Mouse (Mus musculus) heart, embryonic 12.5 days (tissue): Measurements from ENCODE around the gene Msi2. TPM values are rescaled to one million over a fixed set of nuclear protein-coding genes. Genes with fewer than 3 reads are reported as not detected.

Experiments
- ATAC-seq: fragments of 200-750 bp; cut with Nextera tagmentation; 2 replicates; pipeline ENCODE4 v1.8.0; 2017; ENCODE audit warnings: moderate TSS enrichment, moderate library complexity; ENCODE audit not compliant: insufficient number of reproducible peaks, low FRiP score
- H3K27ac ChIP-seq: fragments of 300-500 bp; sonication (generic); 2 replicates; pipeline ENCODE4 v1.5.1; 2016; ENCODE audit warnings: mild to moderate bottlenecking, moderate library complexity; ENCODE audit not compliant: poor library complexity, severe bottlenecking
- H3K27me3 ChIP-seq: fragments of 300-500 bp; sonication (generic); replicated peaks from 2 replicates; pipeline ENCODE4 v1.6.1; 2016; ENCODE audit warnings: mild to moderate bottlenecking, moderate library complexity
- H3K36me3 ChIP-seq: fragments of 300-500 bp; sonication (generic); 2 replicates; pipeline ENCODE4 v1.6.1; 2016; ENCODE audit warnings: mild to moderate bottlenecking, moderate library complexity
- H3K4me1 ChIP-seq: fragments of 300-500 bp; sonication (generic); replicated peaks from 2 replicates; pipeline ENCODE4 v1.6.1; 2016; ENCODE audit warnings: mild to moderate bottlenecking
- H3K4me2 ChIP-seq: fragments of 300-500 bp; sonication (generic); 2 replicates; pipeline ENCODE4 v1.6.1; 2016; ENCODE audit warnings: mild to moderate bottlenecking, moderate library complexity
- H3K4me3 ChIP-seq: fragments of 300-500 bp; sonication (generic); 2 replicates; pipeline ENCODE4 v1.5.1; 2016; ENCODE audit warnings: mild to moderate bottlenecking
- H3K9ac ChIP-seq: fragments of 300-500 bp; sonication (generic); 2 replicates; pipeline ENCODE4 v1.6.1; 2016; ENCODE audit warnings: mild to moderate bottlenecking, moderate library complexity
- H3K9me3 ChIP-seq: fragments of 300-500 bp; sonication (generic); replicated peaks from 2 replicates; pipeline ENCODE4 v1.6.1; 2016; ENCODE audit warnings: mild to moderate bottlenecking, moderate library complexity
- WGBS: fragments of 180-500 bp; shearing (Covaris S2); methylation state at CpG from one replicate; pipeline ENCODE4 v1.1.7; 2016; 5-methylcytosine and 5-hydroxymethylcytosine counted together
- polyA plus RNA-seq: library from polyadenylated mRNA; unstranded; fragments of >200 nt; fragmentation: Nextera tagmentation; extraction: Ambion mirVana; gene quantifications from 2 replicates; pipeline ENCODE4 v1.2.1, GENCODE M21; 2016

Msi2 gene
- polyA plus RNA-seq, 1 experiment from 2014 or later, result 20.5 TPM

GRCm38 (mm10) chr11:88622496-88622895 lies 95.8 kb downstream of the Msi2 start:
- peak overlapping the region; percentile 43; the same call in 1 of the 2 replicates for H3K9ac ChIP-seq
- H3K9me3 ChIP-seq, result no peaks in the 10 kb centered on the region
- ATAC-seq, result no peak
- no peaks in the 10 kb centered on the region for H3K27me3 ChIP-seq
- WGBS, result 27% methylated on average over 6 of the region's 6 CpGs
- peaks cover 95% of the 10 kb centered on the region for H3K4me1 ChIP-seq
- H3K4me2 ChIP-seq, result no peak overlapping the region
- peak overlapping the region; percentile 69 for H3K27ac ChIP-seq
- no peaks in the 10 kb centered on the region for H3K36me3 ChIP-seq
- H3K4me3 ChIP-seq, result no peak overlapping the region

GRCm38 (mm10) chr11:88621789-88622188 lies 96.5 kb downstream of the Msi2 start:
- Histone ChIP-seq H3K9me3 (no peaks in the 10 kb centered on the region), H3K4me1 (peaks cover 89% of the 10 kb centered on the region), H3K27ac (peak overlapping the region; percentile 66), H3K9ac (peak overlapping the region; percentile 18; the same call in 1 of the 2 replicates), H3K27me3 (no peaks in the 10 kb centered on the region), H3K4me2 (no peak overlapping the region), H3K36me3 (peaks cover 3% of the 10 kb centered on the region; the same call in 1 of the 2 replicates), H3K4me3 (no peak overlapping the region)
- ATAC-seq, result no peak
- WGBS, result 60% methylated on average over 4 of the region's 4 CpGs

GRCm38 (mm10) chr11:88620158-88620973 lies 97.9 kb downstream of the Msi2 start:
- H3K4me3 ChIP-seq, result no peak overlapping the region
- no peaks in the 10 kb centered on the region for H3K27me3 ChIP-seq
- peaks cover 5% of the 10 kb centered on the region; the same call in 1 of the 2 replicates for H3K36me3 ChIP-seq
- H3K4me2 ChIP-seq, result peak overlapping the region; percentile 46
- no peak overlapping the region for H3K9ac ChIP-seq
- peak overlapping the region; percentile 70 for H3K27ac ChIP-seq
- ATAC-seq, result no peak
- H3K9me3 ChIP-seq, result no peaks in the 10 kb centered on the region
- 15% methylated on average over 15 of the region's 15 CpGs for WGBS
- H3K4me1 ChIP-seq, result peaks cover 80% of the 10 kb centered on the region

GRCm38 (mm10) chr11:88619468-88620157 lies 98.7 kb downstream of the Msi2 start:
- Histone ChIP-seq H3K9ac (0 out of 2 replicates have a peak overlapping the region, but pooled peaks have one; percentile 14), H3K27ac (peak overlapping the region; percentile 70), H3K4me1 (peaks cover 80% of the 10 kb centered on the region), H3K4me3 (no peak overlapping the region), H3K27me3 (no peaks in the 10 kb centered on the region), H3K4me2 (peak overlapping the region; percentile 46), H3K9me3 (no peaks in the 10 kb centered on the region), H3K36me3 (peaks cover 5% of the 10 kb centered on the region; the same call in 1 of the 2 replicates)
- ATAC-seq, result no peak
- WGBS, result 53% methylated on average over 9 of the region's 9 CpGs

GRCm38 (mm10) chr11:88618732-88619309 lies 99.5 kb downstream of the Msi2 start:
- Histone ChIP-seq H3K4me2 (no peak overlapping the region), H3K9me3 (no peaks in the 10 kb centered on the region), H3K36me3 (peaks cover 5% of the 10 kb centered on the region; the same call in 1 of the 2 replicates), H3K4me3 (no peak overlapping the region), H3K27me3 (no peaks in the 10 kb centered on the region), H3K27ac (no peak overlapping the region), H3K9ac (peak overlapping the region; percentile 35; the same call in 1 of the 2 replicates), H3K4me1 (peaks cover 80% of the 10 kb centered on the region)
- 46% methylated on average over 9 of the region's 9 CpGs for WGBS
- no peak for ATAC-seq

GRCm38 (mm10) chr11:88618005-88618501 lies 100.3 kb downstream of the Msi2 start:
- Histone ChIP-seq H3K27me3 (no peaks in the 10 kb centered on the region), H3K36me3 (peaks cover 5% of the 10 kb centered on the region; the same call in 1 of the 2 replicates), H3K4me1 (peaks cover 80% of the 10 kb centered on the region), H3K9me3 (no peaks in the 10 kb centered on the region), H3K9ac (no peak overlapping the region), H3K4me3 (no peak overlapping the region), H3K4me2 (no peak overlapping the region), H3K27ac (no peak overlapping the region)
- ATAC-seq, result no peak
- WGBS, result 78% methylated on average over 16 of the region's 16 CpGs

GRCm38 (mm10) chr11:88617380-88617779 lies 100.9 kb downstream of the Msi2 start:
- no peak overlapping the region for H3K4me2 ChIP-seq
- peaks cover 81% of the 10 kb centered on the region for H3K4me1 ChIP-seq
- H3K9me3 ChIP-seq, result no peaks in the 10 kb centered on the region
- no peak overlapping the region for H3K27ac ChIP-seq
- WGBS, result 95% methylated on average over 11 of the region's 11 CpGs
- no peak overlapping the region for H3K4me3 ChIP-seq
- no peaks in the 10 kb centered on the region for H3K27me3 ChIP-seq
- H3K36me3 ChIP-seq, result peaks cover 5% of the 10 kb centered on the region; the same call in 1 of the 2 replicates
- no peak overlapping the region for H3K9ac ChIP-seq
- no peak for ATAC-seq

- no peaks in the 10 kb centered on the region for H3K27me3 ChIP-seq
- no peaks in the 10 kb centered on the region for H3K9me3 ChIP-seq
- 59% methylated on average over 11 of the region's 11 CpGs for WGBS
- H3K4me2 ChIP-seq, result peak overlapping the region; percentile 32; the same call in 1 of the 2 replicates
- peaks cover 11% of the 10 kb centered on the region; the same call in 1 of the 2 replicates for H3K36me3 ChIP-seq
- H3K4me1 ChIP-seq, result peaks cover 66% of the 10 kb centered on the region
- no peak for ATAC-seq
- no peak overlapping the region for H3K9ac ChIP-seq
- peak overlapping the region; percentile 83 for H3K27ac ChIP-seq
- H3K4me3 ChIP-seq, result no peak overlapping the region
These were observed 103.6 kb downstream of the Msi2 start for GRCm38 (mm10) chr11:88614527-88615305.

GRCm38 (mm10) chr11:88613771-88614526 lies 104.4 kb downstream of the Msi2 start:
- no peak overlapping the region for H3K4me3 ChIP-seq
- no peaks in the 10 kb centered on the region for H3K27me3 ChIP-seq
- H3K4me2 ChIP-seq, result peak overlapping the region; percentile 32
- no peaks in the 10 kb centered on the region for H3K9me3 ChIP-seq
- H3K36me3 ChIP-seq, result peaks cover 11% of the 10 kb centered on the region; the same call in 1 of the 2 replicates
- H3K4me1 ChIP-seq, result peaks cover 66% of the 10 kb centered on the region
- H3K9ac ChIP-seq, result peak overlapping the region; percentile 15; the same call in 1 of the 2 replicates
- 33% methylated on average over 11 of the region's 11 CpGs for WGBS
- H3K27ac ChIP-seq, result peak overlapping the region; percentile 83
- ATAC-seq, result peak; percentile 19; the same call in 1 of the 2 replicates

GRCm38 (mm10) chr11:88613008-88613407 lies 105.3 kb downstream of the Msi2 start:
- 71% methylated on average over 6 of the region's 6 CpGs for WGBS
- peak overlapping the region; percentile 83 for H3K27ac ChIP-seq
- H3K9me3 ChIP-seq, result no peaks in the 10 kb centered on the region
- H3K36me3 ChIP-seq, result peaks cover 11% of the 10 kb centered on the region; the same call in 1 of the 2 replicates
- H3K4me3 ChIP-seq, result no peak overlapping the region
- no peak overlapping the region; the same call in 1 of the 2 replicates for H3K4me2 ChIP-seq
- H3K27me3 ChIP-seq, result no peaks in the 10 kb centered on the region
- no peak for ATAC-seq
- peaks cover 66% of the 10 kb centered on the region for H3K4me1 ChIP-seq
- no peak overlapping the region for H3K9ac ChIP-seq
